Mouse (Mus musculus): ENCODE measurements at regions not wholly inside any gene's neighbourhood (a gene's known extent, or its start where the extent isn't known, plus 50 kb on each side); places are given as distances from the start of the nearest gene placed in this dataset.

- ATAC-seq (ENCODE audit: low TSS enrichment): no peak
Observed at GRCm38 (mm10) chr4:37445268-37445667, 493.7 kb upstream of the Lingo2 start.

GRCm38 (mm10) chr4:37412755-37413154 is 461.2 kb upstream of the Lingo2 start:
- no peak for ATAC-seq (ENCODE audit: low TSS enrichment)

GRCm38 (mm10) chr4:37388118-37388517 is 436.6 kb upstream of the Lingo2 start:
- no peak for ATAC-seq (ENCODE audit: low TSS enrichment)

- ATAC-seq (ENCODE audit: low TSS enrichment): no peak
Observed at GRCm38 (mm10) chr4:37386882-37387281, 435.3 kb upstream of the Lingo2 start.

GRCm38 (mm10) chr4:37364209-37364608 is 412.7 kb upstream of the Lingo2 start:
- ATAC-seq (ENCODE audit: low TSS enrichment): no peak

- peak; percentile 85 for ATAC-seq (ENCODE audit: low TSS enrichment)
Observed at GRCm38 (mm10) chr4:37361254-37361653, 409.7 kb upstream of the Lingo2 start.

GRCm38 (mm10) chr4:37338376-37338775 is 386.8 kb upstream of the Lingo2 start:
- no peak for ATAC-seq (ENCODE audit: low TSS enrichment)

Data from frontal cortex, adult (tissue).